Mouse (Mus musculus) retina, embryonic 14.5 days (tissue): Measurements from ENCODE around the gene Gdpd3.
"Not testable (repeated sequence)": the region's sequence is repeated elsewhere in the genome, so short reads cannot be mapped to it uniquely, and the experiment has no call there.

ENCODE experiments used
- DNase-seq: peaks from one replicate; pipeline ENCODE4 v3.0.0-alpha.2; 2015; ENCODE audit warnings: low spot score

Gdpd3 gene

GRCm38 (mm10) chr7:126760956-126761355 is 5.2 kb upstream of the Gdpd3 start:
- no peak for DNase-seq

- DNase-seq: no peak
Observed at GRCm38 (mm10) chr7:126761529-126762067, 4.5 kb upstream of the Gdpd3 start.

DNA sequence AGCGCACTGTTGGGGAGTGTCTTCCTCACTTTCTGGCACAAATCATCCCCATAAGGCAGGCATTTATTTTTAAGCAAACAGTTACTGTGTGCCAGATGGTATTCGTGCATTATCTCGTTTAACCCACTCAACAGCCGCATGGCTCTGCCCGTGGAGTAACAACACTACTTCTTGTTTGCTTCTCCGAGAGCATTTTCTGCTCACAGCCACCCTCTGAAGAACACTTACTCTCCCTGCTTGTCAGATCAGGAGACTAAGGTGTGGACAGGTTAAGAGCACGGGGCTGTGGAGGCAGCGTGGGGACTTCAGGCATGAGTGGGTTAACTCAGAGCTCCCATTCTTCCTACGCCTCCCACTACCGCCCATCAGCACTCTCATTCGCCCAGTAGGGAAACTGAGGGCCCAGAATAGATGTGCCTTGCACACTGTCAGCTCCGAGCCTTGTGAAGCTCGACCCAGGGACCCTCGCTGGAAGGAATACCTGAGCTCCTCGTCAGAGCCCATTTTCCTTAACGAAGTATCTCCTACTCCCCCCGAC is 3.6 kb upstream of the Gdpd3 start:
- DNase-seq: no peak

DNA sequence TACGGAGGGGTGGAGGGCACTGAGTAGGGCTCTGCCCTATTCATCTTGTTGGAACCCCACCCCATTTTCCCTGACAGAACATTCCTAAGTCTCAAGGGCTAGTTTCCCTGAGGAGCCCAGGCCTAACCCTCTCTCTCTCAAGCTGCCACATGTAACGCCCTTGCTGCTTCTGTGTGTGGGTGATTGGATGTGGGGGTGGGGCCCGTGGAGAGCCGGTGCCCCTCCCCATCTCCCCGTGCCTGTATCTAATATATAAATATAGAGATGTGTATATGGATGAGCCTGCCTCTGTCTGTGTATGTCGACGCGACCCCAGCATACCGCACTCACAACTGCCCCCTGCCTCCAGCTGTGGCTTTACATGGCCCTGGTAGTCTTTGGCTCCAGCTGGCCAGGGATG is 594 bp upstream of the Gdpd3 start:
- no peak for DNase-seq

DNA sequence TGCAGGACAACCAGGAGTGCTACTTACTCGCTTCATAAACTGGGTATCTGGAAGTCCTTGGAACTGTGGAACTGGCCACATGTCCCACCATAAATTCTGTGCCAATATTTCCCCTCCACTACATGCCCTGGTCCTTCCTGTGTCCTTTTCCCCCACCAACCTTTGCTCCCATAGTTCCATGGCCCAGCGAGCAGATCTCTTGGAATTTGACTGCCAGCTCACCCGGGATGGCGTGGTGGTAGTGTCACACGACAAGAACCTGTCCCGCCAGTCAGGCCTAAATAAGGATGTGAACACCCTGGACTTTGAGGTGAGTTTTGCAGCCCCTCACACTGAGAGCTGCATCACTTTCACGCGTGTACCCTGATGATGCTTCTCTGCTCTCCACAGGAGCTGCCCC is 867 bp downstream of the Gdpd3 start:
- DNase-seq: no peak

GRCm38 (mm10) chr7:126770784-126771183 is 4.7 kb downstream of the Gdpd3 start:
- no peak for DNase-seq

GRCm38 (mm10) chr7:126773351-126773750 is 7.2 kb downstream of the Gdpd3 start:
- no peak for DNase-seq

DNA sequence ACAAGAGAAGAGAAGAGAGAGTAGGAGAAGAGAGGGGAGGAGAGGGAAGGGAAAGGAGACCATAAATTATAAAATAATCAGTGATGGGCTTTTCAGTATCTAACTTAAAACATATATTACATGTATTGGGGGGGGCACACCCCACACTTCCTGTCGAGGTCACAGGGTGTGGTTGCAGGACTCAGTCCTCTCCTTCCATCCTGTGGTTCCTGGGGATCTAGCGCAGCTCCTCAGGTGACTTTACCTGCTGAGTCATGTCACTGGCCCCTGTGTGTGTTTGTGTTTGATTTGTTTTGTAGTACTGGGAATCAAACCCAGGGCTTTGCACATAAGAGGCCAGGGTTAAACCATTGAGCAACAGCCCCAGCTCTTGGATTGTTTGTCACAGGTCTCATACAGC is 8.3 kb downstream of the Gdpd3 start:
- no peak for DNase-seq

DNA sequence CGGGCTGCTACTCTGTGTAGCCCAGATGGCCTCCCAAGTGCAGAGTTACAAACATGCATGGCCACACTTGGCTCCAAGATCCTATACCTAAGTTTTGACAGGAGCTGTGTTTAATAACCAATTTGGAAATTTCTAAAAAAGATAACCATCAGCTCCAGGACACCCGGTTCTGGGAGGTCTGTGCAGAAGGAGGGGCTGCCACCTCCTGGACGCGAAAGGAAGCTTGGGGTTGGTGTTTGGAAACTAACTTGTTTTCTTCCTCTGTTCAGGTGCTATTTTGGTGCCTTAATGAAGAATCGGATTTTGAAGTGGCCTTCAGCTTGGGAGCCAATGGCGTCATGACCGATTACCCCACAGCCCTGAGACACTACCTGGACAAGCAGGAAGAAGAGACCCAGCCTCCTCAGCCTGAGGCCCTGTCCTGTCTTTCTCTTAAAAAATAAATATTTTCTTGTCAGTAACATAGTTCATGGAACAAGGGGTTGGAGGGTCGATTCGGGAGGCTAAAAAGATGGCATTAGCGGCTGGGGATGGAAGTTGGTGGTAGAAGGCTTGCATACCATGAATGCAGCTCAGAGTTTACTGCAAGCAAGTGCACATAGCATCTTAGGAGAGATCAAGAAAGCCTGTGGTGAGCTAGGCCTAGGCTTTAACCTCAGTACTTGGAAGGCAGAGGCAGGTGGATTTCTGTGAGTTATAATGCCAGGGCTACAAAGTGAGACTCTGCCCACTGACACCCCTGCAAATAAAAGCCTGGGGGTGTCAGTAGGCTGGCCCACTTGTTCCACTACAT is 9.2 kb downstream of the Gdpd3 start:
- no peak for DNase-seq

DNA sequence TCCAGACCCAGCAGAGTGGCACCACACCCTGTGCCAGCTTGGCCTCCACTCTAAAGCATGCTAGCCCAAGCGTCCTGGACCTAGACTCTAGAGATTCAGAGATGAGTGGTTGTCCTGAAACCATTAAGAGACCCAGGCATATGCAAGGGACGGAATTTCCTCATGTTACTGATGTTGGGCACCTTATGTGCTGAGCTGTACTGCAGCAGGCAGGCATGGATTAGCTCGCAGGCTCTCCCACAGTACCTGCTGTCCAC is 9.8 kb downstream of the Gdpd3 start:
- DNase-seq: no peak

GRCm38 (mm10) chr7:126776598-126777057 is 10.5 kb downstream of the Gdpd3 start, which contains the start of gene Ypel3:
Ypel3 (plus strand) TSS chr7:126776955.
- peak; percentile 91 for DNase-seq

- DNase-seq: no peak
Observed at GRCm38 (mm10) chr7:126777476-126777875, 11.3 kb downstream of the Gdpd3 start.

DNA sequence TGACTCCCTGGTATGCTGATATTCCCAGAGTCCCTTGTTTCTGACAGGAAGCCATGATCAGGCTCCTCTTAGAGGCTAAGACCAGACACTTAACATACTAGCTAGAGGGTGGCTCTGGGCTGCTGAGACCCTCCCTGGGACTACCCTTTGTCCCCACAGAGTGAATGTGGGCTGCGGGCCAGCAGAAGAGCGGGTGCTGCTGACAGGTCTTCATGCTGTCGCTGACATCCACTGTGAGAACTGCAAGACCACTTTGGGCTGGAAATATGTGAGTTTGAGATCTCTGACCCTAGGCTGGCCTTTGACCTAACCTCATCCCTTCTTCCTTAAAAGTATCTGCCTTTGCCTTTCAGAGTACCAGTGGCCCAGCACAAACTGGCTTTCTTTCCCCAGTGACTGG is 12.0 kb downstream of the Gdpd3 start:
- no peak for DNase-seq

DNA sequence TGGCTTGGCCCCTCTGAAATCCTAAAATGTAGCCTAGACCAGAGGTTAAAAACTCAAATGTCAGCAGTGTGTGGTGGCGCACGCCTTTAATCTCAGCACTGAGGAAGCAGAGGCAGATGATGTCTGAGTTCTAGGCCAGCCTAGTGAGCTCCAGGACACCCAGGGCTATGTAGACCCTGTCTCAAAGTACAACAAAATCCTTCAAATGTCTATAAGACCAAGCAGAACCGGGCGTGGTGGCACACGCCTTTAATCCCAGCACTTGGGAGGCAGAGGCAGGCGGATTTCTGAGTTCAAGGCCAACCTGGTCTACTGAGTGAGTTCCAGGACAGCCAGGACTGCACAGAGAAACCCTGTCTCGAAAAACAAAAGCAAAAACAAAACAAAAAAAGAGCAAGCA is 13.0 kb downstream of the Gdpd3 start:
- not testable (repeated sequence) for DNase-seq

- peak; percentile 93 for DNase-seq
Observed at GRCm38 (mm10) chr7:126779983-126780970, 14.1 kb downstream of the Gdpd3 start.

DNA sequence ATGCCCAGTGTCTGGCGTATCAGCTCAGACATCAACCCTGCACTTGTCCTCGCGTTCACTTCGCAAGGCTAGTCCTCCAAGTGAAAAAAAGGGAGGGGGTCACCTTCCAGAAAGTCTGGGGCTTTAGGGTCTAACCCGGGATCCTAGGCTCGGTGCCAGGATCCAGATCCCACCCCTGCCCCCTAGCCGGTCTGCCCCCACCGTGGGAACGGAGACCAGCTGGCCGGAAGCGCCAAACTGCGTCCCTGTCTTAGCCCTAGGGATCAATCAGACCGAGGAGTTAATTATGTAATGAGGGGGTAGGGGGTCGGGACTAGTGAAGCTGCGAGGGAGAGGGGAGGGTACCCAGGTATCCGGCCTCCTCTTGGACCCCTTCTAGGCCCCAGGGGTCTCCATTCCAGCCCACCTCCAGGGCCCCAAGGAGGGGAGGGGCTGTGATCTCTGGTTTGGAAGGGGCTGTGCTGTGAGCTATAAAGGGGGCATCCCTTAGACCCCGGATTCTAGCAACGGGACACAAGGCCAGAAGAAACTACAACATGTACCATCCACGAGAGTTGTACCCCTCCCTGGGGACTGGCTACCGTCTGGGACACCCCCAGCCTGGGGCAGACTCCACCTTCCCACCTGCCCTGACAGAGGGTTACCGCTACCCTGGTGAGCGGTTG is 15.0 kb downstream of the Gdpd3 start, which contains the start of gene Tbx6:
TSS of gene Tbx6 (plus strand) at position 513 of the 665 bp plus-strand sequence.
- DNase-seq: peak; percentile 54

DNA sequence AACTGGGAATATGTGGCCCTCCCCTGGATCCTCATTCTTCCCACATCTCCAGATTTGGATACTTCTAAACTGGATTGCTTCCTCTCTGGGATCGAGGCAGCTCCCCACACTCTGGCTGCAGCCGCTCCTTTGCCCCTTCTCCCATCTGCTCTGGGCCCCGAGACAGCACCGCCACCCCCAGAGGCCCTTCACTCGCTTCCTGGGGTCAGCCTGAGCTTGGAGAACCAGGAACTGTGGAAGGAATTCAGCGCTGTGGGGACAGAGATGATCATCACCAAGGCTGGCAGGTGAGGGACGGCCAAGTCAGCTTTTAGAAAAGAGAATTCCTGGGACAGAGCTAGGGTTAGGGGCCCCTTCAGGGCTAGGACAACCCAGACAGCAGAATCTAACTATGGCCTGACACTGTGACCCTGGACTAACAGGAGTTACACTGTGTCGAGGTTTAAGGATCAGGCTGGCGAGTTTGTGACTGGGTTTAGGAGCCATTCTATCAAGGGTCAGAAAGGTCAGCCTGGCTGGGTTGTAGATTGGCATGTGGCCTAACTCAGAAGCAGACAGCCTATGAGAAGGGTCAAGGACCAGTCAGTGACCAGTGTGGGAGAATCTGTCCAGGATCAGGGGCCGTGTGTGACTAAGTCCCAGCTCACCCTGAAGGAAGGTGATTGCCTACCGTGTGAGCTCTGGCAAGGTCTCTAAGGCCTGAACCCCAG is 15.7 kb downstream of the Gdpd3 start:
- DNase-seq: no peak

- no peak for DNase-seq
Observed at GRCm38 (mm10) chr7:126782693-126783092, 16.6 kb downstream of the Gdpd3 start.

DNA sequence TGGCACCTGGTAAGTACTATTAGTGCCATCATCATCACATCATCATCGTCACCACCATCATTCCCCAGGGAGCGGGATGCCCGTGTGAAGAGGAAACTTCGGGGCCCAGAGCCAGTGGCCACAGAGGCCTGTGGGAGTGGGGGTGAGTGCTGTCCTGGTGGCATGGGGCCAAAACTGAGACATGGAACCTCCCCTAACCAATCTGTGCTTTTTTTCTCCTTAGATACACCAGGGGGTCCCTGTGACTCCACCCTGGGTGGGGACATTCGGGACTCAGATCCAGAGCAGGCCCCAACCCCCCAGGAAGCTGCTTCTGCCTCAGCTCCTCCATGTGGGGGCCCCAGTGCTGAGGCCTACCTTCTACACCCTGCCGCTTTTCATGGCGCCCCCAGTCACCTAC is 18.3 kb downstream of the Gdpd3 start:
- DNase-seq: no peak

GRCm38 (mm10) chr7:126785056-126785455 is 18.9 kb downstream of the Gdpd3 start:
- no peak for DNase-seq

DNA sequence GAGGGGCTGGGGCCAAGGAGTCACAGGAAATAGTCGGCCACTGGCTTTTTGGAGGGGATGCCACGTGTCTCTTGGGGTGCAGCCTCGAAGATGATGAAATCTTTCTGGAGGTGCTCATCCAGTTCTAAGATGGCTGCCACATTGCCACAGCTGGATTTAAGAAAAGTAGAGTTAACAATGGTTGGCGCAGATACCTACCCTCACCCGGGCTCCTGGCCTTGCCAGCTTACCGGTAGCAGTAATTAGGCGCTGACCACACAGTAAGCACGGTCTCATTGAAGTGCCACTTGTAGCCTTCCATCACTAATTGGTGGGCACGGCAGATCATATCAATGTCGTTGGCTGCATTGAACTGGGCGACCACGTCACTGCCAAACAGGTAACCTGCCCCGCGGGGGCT is 20.0 kb downstream of the Gdpd3 start:
- no peak for DNase-seq
